Mouse (Mus musculus): ENCODE measurements around the gene Slc35g3. TPM values are rescaled to one million over a fixed set of nuclear protein-coding genes. Genes with fewer than 3 reads are reported as not detected.

Gene Slc35g3
- polyA plus RNA-seq, 1 experiment from 2014 or later, result 1.0 TPM

DNA sequence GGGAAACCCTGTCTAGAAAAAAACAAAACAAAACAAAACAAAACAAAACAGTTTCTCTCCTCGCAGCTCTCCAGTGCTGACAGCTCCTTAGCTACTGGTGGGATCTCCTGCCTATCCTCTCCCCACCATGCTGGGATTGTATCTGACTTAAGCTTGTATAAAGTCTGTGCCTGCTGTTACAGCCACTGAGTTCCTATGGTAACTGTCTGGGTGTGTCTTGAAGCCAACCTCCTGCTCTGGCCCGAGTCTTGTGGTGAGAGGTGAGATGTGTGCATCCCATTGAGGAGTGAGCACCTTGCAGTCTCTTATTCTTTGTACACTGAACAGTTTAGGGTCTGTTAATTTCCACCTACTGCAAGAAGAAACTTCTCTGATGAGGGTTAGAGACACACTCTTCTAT lies 38.7 kb downstream of the Slc35g3 start:
- Histone ChIP-seq H3K4me3 (ENCODE audit: low read depth, low read length) (no peak overlapping the region), H3K36me3 (ENCODE audit: insufficient read depth, low read length) (no peaks in the 10 kb centered on the region), H3K9ac (replicated peaks; ENCODE audit: low read depth) (no peak overlapping the region), H3K4me2 (replicated peaks; ENCODE audit: low read depth, low read length) (no peak overlapping the region), H3K4me1 (ENCODE audit: insufficient read depth, low read depth, low read length) (no peaks in the 10 kb centered on the region), H3K27me3 (replicated peaks; ENCODE audit: insufficient read depth, low read length) (no peaks in the 10 kb centered on the region), H3K9me3 (ENCODE audit: low read length) (no peaks in the 10 kb centered on the region), H3K27ac (ENCODE audit: low read length) (no peak overlapping the region)
- WGBS, result 35% methylated on average over 2 of the region's 2 CpGs
- TF ChIP-seq CTCF (IDR thresholded peaks at IDR 0.05) (no peak), EP300 (IDR thresholded peaks at IDR 0.05) (no peak)
- ATAC-seq, result no peak
- no peak for DNase-seq (ENCODE audit: low spot score)

DNA sequence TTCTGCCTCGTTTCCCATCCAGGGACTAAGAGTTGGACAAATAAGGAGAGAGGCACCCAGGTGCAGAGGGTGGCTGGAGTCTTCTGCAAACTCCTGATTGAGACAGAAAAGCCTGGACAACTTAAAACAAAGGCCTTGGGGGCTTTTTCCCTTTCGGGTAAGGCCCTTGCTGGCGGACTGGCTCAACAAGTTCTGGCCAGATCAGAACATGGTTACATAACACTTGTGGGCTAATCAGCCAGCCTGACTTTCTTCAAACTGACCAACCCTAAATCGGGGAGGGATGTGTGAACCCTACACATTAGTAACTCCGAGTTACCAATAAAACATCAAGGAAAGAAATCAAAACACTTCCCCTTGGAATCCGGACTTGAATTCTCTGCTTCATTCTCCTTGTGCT lies 40.9 kb downstream of the Slc35g3 start:
- no peak for TF ChIP-seq CTCF (IDR thresholded peaks at IDR 0.05)
- H3K9me3 ChIP-seq (ENCODE audit: low read length), result no peaks in the 10 kb centered on the region
- H3K27ac ChIP-seq (ENCODE audit: low read length), result no peak overlapping the region
- 45% methylated on average over 6 of the region's 6 CpGs for WGBS
- no peaks in the 10 kb centered on the region for H3K36me3 ChIP-seq (ENCODE audit: insufficient read depth, low read length)
- no peak overlapping the region for H3K9ac ChIP-seq (replicated peaks; ENCODE audit: low read depth)
- no peak overlapping the region for H3K4me2 ChIP-seq (replicated peaks; ENCODE audit: low read depth, low read length)
- ATAC-seq (peak; percentile 53; the same call in 1 of the 2 replicates), DNase-seq (ENCODE audit: low spot score) (peak; percentile 51)
- no peaks in the 10 kb centered on the region for H3K27me3 ChIP-seq (replicated peaks; ENCODE audit: insufficient read depth, low read length)
- H3K4me3 ChIP-seq (ENCODE audit: low read depth, low read length), result no peak overlapping the region
- H3K4me1 ChIP-seq (ENCODE audit: insufficient read depth, low read depth, low read length), result no peaks in the 10 kb centered on the region

DNA sequence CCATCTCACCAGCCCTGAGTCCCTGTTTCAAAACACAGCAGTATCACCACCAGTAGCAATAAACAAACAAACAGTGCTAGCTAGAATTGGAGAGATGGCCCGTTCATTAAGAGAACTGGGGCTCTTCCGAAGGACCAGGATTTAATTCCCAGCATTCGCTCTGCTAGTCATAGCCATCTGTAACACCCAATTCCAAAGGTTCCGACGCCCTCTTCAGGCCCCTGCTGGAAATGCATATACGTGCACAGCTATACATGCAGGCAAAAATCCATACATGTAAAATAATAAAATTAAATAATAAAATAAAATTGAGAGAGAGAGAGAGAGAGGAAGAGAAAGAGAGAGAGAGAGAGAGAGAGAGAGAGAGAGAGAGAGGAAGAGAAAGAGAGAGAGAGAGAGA lies 42.3 kb downstream of the Slc35g3 start:
- DNase-seq (ENCODE audit: low spot score) (no peak), ATAC-seq (no peak)
- H3K9me3 ChIP-seq (ENCODE audit: low read length), result no peaks in the 10 kb centered on the region
- 72% methylated on average over 6 of the region's 6 CpGs for WGBS
- no peaks in the 10 kb centered on the region for H3K36me3 ChIP-seq (ENCODE audit: insufficient read depth, low read length)
- H3K27me3 ChIP-seq (replicated peaks; ENCODE audit: insufficient read depth, low read length), result no peaks in the 10 kb centered on the region
- no peak overlapping the region for H3K9ac ChIP-seq (replicated peaks; ENCODE audit: low read depth)
- peak; percentile 37 for TF ChIP-seq CTCF (IDR thresholded peaks at IDR 0.05)
- no peak for TF ChIP-seq EP300 (IDR thresholded peaks at IDR 0.05)
- H3K4me1 ChIP-seq (ENCODE audit: insufficient read depth, low read depth, low read length), result no peaks in the 10 kb centered on the region
- no peak overlapping the region for H3K4me2 ChIP-seq (replicated peaks; ENCODE audit: low read depth, low read length)
- H3K27ac ChIP-seq (ENCODE audit: low read length), result no peak overlapping the region
- no peak overlapping the region for H3K4me3 ChIP-seq (ENCODE audit: low read depth, low read length)

DNA sequence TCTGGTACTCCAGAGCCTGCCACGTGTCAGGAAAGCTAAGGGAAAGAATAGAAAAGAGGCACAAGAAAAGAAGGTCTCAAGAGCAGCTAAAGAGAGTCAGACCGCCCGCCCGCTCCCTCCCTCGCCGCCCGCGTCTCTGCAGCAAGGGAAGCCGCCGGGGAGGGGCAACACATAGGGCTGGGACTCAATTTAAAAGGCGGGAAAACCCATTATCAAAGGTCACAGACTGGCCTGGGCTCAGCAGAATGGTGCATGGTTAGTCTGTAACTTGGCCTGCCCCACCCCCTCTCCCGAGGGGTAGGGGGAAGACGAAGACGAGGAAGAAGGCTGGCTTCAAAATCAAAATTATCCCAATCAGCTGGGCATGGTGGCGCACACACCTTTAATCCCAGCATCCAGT lies 43.1 kb downstream of the Slc35g3 start:
- H3K27ac ChIP-seq (ENCODE audit: low read length), result no peak overlapping the region
- H3K4me2 ChIP-seq (replicated peaks; ENCODE audit: low read depth, low read length), result no peak overlapping the region
- H3K27me3 ChIP-seq (replicated peaks; ENCODE audit: insufficient read depth, low read length), result no peaks in the 10 kb centered on the region
- no peaks in the 10 kb centered on the region for H3K4me1 ChIP-seq (ENCODE audit: insufficient read depth, low read depth, low read length)
- no peak overlapping the region for H3K9ac ChIP-seq (replicated peaks; ENCODE audit: low read depth)
- 36% methylated on average over 15 of the region's 15 CpGs for whole genome bisulfite sequencing
- DNase-seq (ENCODE audit: low spot score), result no peak
- no peaks in the 10 kb centered on the region for H3K36me3 ChIP-seq (ENCODE audit: insufficient read depth, low read length)
- TF ChIP-seq CTCF (IDR thresholded peaks at IDR 0.05) (no peak), EP300 (IDR thresholded peaks at IDR 0.05) (no peak)
- ATAC-seq, result no peak
- H3K4me3 ChIP-seq (ENCODE audit: low read depth, low read length), result no peak overlapping the region
- H3K9me3 ChIP-seq (ENCODE audit: low read length), result no peaks in the 10 kb centered on the region

DNA sequence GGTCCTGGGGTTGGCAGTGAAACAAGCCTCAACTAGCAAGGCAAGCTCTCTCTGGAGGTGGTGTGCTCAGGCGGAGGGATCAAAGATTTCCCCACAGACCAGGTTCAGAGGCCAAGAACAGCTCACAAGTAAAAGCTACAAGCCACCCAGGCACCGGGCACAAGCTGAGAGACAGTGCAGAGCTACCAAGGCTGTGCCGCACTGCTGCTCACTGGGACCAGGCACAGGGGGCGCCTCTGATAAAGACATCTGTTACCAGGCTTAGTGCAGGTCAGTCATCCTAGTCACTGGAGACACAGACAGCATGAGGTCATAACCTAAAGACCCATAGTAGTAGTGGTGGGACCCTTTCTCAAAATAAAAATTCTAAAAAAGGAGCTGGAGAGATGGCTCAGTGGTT lies 44.8 kb downstream of the Slc35g3 start:
- Histone ChIP-seq H3K9me3 (ENCODE audit: low read length) (no peaks in the 10 kb centered on the region), H3K4me2 (replicated peaks; ENCODE audit: low read depth, low read length) (no peak overlapping the region), H3K27ac (ENCODE audit: low read length) (no peak overlapping the region), H3K4me1 (ENCODE audit: insufficient read depth, low read depth, low read length) (no peaks in the 10 kb centered on the region), H3K27me3 (replicated peaks; ENCODE audit: insufficient read depth, low read length) (no peaks in the 10 kb centered on the region), H3K9ac (replicated peaks; ENCODE audit: low read depth) (no peak overlapping the region), H3K36me3 (ENCODE audit: insufficient read depth, low read length) (no peaks in the 10 kb centered on the region), H3K4me3 (ENCODE audit: low read depth, low read length) (no peak overlapping the region)
- ATAC-seq (no peak), DNase-seq (ENCODE audit: low spot score) (no peak)
- 72% methylated on average over 4 of the region's 4 CpGs for WGBS
- TF ChIP-seq EP300 (IDR thresholded peaks at IDR 0.05) (no peak), CTCF (IDR thresholded peaks at IDR 0.05) (no peak)

DNA sequence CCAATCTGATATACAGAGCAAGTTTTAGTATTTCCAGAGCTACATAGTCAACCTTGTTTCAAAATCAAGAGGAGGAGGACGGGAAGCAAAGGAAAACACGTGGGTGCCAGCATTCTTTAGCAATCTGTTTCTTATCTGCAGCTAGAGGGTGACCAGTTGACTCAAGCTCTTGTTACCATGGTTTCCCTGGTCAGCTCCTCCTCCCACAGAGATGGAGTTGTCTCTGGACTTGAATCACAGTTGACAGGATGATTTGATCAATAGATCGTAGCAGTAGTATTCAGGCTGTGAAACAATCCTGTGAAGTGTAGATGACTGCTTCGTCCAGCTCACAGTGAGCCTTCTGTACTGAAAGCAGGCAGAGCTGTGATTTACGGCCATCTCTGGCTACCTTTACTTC lies 45.8 kb downstream of the Slc35g3 start:
- TF ChIP-seq EP300 (IDR thresholded peaks at IDR 0.05), result no peak
- TF ChIP-seq CTCF (IDR thresholded peaks at IDR 0.05), result no peak
- DNase-seq (ENCODE audit: low spot score) (peak; percentile 78), ATAC-seq (peak; percentile 70)
- Histone ChIP-seq H3K9ac (replicated peaks; ENCODE audit: low read depth) (no peak overlapping the region), H3K9me3 (ENCODE audit: low read length) (no peaks in the 10 kb centered on the region), H3K4me2 (replicated peaks; ENCODE audit: low read depth, low read length) (no peak overlapping the region), H3K27me3 (replicated peaks; ENCODE audit: insufficient read depth, low read length) (no peaks in the 10 kb centered on the region), H3K36me3 (ENCODE audit: insufficient read depth, low read length) (no peaks in the 10 kb centered on the region), H3K27ac (ENCODE audit: low read length) (no peak overlapping the region), H3K4me1 (ENCODE audit: insufficient read depth, low read depth, low read length) (no peaks in the 10 kb centered on the region), H3K4me3 (ENCODE audit: low read depth, low read length) (no peak overlapping the region)
- 12% methylated on average over 5 of the region's 5 CpGs for WGBS

DNA sequence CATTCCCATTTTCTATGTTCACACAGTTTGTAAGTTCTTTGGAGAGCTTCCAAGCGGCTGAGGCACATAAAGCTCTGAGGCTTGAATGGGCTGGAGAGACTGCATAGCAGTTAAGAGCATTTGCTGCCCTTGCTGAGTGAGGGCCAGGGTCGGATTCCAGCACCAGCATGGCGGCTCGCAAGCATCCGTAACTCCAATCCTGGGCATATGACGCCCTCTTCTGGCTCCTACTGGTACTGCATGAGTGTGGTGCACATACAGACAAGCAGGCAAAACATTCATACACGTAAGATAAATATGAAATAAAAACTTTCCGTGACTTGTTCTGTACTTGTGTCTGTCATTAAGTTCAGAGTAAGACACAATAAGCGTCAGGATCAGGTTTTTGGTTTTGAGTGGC lies 46.3 kb downstream of the Slc35g3 start:
- no peak overlapping the region for H3K4me2 ChIP-seq (replicated peaks; ENCODE audit: low read depth, low read length)
- WGBS, result 48% methylated on average over 9 of the region's 9 CpGs
- no peaks in the 10 kb centered on the region for H3K36me3 ChIP-seq (ENCODE audit: insufficient read depth, low read length)
- no peaks in the 10 kb centered on the region for H3K4me1 ChIP-seq (ENCODE audit: insufficient read depth, low read depth, low read length)
- ATAC-seq (peak; percentile 28), DNase-seq (ENCODE audit: low spot score) (peak; percentile 13)
- no peak overlapping the region for H3K4me3 ChIP-seq (ENCODE audit: low read depth, low read length)
- no peak overlapping the region for H3K27ac ChIP-seq (ENCODE audit: low read length)
- no peaks in the 10 kb centered on the region for H3K27me3 ChIP-seq (replicated peaks; ENCODE audit: insufficient read depth, low read length)
- no peak overlapping the region for H3K9ac ChIP-seq (replicated peaks; ENCODE audit: low read depth)
- no peaks in the 10 kb centered on the region for H3K9me3 ChIP-seq (ENCODE audit: low read length)
- TF ChIP-seq EP300 (IDR thresholded peaks at IDR 0.05), result no peak
- TF ChIP-seq CTCF (IDR thresholded peaks at IDR 0.05), result peak; percentile 76

Data from lung, postnatal 0 days (tissue).